Mouse (Mus musculus) kidney, adult 2 months (tissue): ENCODE measurements around the gene Itgb1bp2.

ENCODE experiments used
- CTCF ChIP-seq: fragments of 200-500 bp; conservative IDR thresholded peaks from 2 replicates; pipeline ENCODE4 v1.5.1; 2011; ENCODE audit warnings: low read depth, mild to moderate bottlenecking, control low read depth, low read length, moderate library complexity, mixed read lengths; ENCODE audit not compliant: insufficient read depth, insufficient read length
- POLR2A ChIP-seq: fragments of 200-500 bp; IDR thresholded peaks from one replicate; pipeline ENCODE4 v1.6.1; 2011; ENCODE audit warnings: low read depth, low read length, control low read depth

DNA sequence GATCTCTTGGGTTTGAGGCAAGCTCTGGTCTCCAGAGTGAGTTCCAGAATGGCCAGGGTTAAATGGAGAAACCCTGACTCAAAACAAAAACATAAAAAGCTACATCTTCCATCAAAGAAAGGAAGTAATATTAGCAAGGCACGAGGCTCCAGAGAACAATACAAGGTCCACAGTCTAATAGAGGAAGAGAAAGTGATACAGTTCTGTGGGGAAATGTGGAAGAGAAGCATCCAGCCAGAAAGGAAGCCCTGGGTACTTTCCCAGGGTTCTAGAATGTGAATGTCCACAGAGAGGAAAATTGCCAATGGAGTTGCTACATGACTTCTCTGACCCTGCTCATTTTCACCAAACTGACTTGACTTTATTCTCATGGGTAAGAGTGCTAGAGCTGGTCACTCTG lies 2.3 kb downstream of the Itgb1bp2 start:
- TF ChIP-seq CTCF (no peak), POLR2A (no peak)
